Mouse (Mus musculus) E14TG2a.4 (cell line): ENCODE data around the gene Dstyk.

ENCODE experiments used
- CTCF ChIP-seq: conservative IDR thresholded peaks from 2 replicates; pipeline ENCODE4 v1.5.1; 2014; ENCODE audit warnings: low read length
- NANOG ChIP-seq: IDR thresholded peaks from 2 replicates; pipeline ENCODE4 v1.6.1; 2014; ENCODE audit warnings: borderline replicate concordance, low read length, mixed read lengths

DNA sequence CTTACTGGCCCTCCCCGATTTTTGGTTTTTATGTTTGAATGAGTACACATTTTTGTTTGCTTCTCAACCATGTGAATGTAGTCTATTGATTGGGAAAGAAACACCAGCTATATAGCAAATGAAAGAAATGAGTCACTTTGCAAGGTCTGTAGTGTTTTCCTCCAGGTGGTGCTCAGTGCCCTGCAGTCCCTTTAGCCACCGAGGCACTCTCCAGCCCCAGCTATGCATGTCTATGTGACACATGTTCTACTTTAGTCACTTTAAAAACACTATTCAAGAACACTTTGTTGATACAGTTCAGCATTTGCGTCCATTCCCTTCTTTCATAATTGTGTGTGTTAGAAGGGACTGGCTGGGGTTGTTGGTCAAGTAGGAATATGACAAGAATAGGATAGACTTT, 65.9 kb downstream of the Dstyk start:
- no peak for TF ChIP-seq CTCF
- TF ChIP-seq NANOG = no peak
